Mouse (Mus musculus) embryonic facial prominence, embryonic 12.5 days (tissue): Measurements from ENCODE around the gene Tbr1. TPM values are rescaled to one million over a fixed set of nuclear protein-coding genes. Genes with fewer than 3 reads are reported as not detected.

Source experiments
- ATAC-seq: fragments of 200-750 bp; cut with Nextera tagmentation; 2 replicates; pipeline ENCODE4 v1.8.0; 2017; ENCODE audit not compliant: insufficient number of reproducible peaks, insufficient read depth, low FRiP score, low TSS enrichment
- H3K27ac ChIP-seq: fragments of 300-500 bp; sonication (generic); 2 replicates; pipeline ENCODE4 v1.5.1; 2016; ENCODE audit warnings: mild to moderate bottlenecking
- H3K27me3 ChIP-seq: fragments of 300-500 bp; sonication (generic); 2 replicates; pipeline ENCODE4 v1.6.1; 2016; ENCODE audit warnings: mild to moderate bottlenecking, moderate library complexity
- H3K36me3 ChIP-seq: fragments of 300-500 bp; sonication (generic); 2 replicates; pipeline ENCODE4 v1.6.1; 2016; ENCODE audit warnings: mild to moderate bottlenecking
- H3K4me1 ChIP-seq: fragments of 300-500 bp; sonication (generic); 2 replicates; pipeline ENCODE4 v1.6.1; 2016
- H3K4me2 ChIP-seq: fragments of 300-500 bp; sonication (generic); replicated peaks from 2 replicates; pipeline ENCODE4 v1.6.1; 2016; ENCODE audit warnings: mild to moderate bottlenecking, moderate library complexity
- H3K4me3 ChIP-seq: fragments of 300-500 bp; sonication (generic); 2 replicates; pipeline ENCODE4 v1.5.1; 2016; ENCODE audit warnings: mild to moderate bottlenecking
- H3K9ac ChIP-seq: fragments of 300-500 bp; sonication (generic); 2 replicates; pipeline ENCODE4 v1.6.1; 2016; ENCODE audit warnings: mild to moderate bottlenecking, moderate library complexity
- H3K9me3 ChIP-seq: fragments of 300-500 bp; sonication (generic); 2 replicates; pipeline ENCODE4 v1.6.1; 2016; ENCODE audit warnings: mild to moderate bottlenecking, moderate library complexity
- WGBS: fragments of 180-500 bp; shearing (Covaris S2); methylation state at CpG from one replicate; pipeline ENCODE4 v1.1.7; 2016; 5-methylcytosine and 5-hydroxymethylcytosine counted together
- polyA plus RNA-seq: library from polyadenylated mRNA; unstranded; fragments of >200 nt; fragmentation: Nextera tagmentation; extraction: Ambion mirVana; gene quantifications from 2 replicates; pipeline ENCODE4 v1.2.1, GENCODE M21; 2016

Gene Tbr1
- polyA plus RNA-seq, 1 experiment from 2014 or later = 0.26 TPM

- H3K4me1 ChIP-seq = peaks cover 18% of the 10 kb centered on the region
- H3K9me3 ChIP-seq = no peaks in the 10 kb centered on the region
- H3K4me2 ChIP-seq = peak overlapping the region; percentile 18
- no peak for ATAC-seq
- under 1% methylated on average over 39 of the region's 39 CpGs for WGBS
- no peak overlapping the region for H3K27ac ChIP-seq
- H3K36me3 ChIP-seq = no peaks in the 10 kb centered on the region
- H3K27me3 ChIP-seq = peaks cover 55% of the 10 kb centered on the region
- no peak overlapping the region for H3K4me3 ChIP-seq
- no peak overlapping the region for H3K9ac ChIP-seq
Observed at GRCm38 (mm10) chr2:61804841-61805540, 2.3 kb downstream of the Tbr1 start.

GRCm38 (mm10) chr2:61805541-61806345 is 3.0 kb downstream of the Tbr1 start:
- Histone ChIP-seq H3K4me3 (no peak overlapping the region), H3K36me3 (no peaks in the 10 kb centered on the region), H3K27ac (no peak overlapping the region), H3K4me1 (peaks cover 18% of the 10 kb centered on the region), H3K9ac (no peak overlapping the region), H3K27me3 (peaks cover 62% of the 10 kb centered on the region), H3K4me2 (peak overlapping the region; percentile 18), H3K9me3 (no peaks in the 10 kb centered on the region)
- ATAC-seq = no peak
- under 1% methylated on average over 39 of the region's 39 CpGs for WGBS

GRCm38 (mm10) chr2:61806346-61806825 is 3.7 kb downstream of the Tbr1 start:
- Histone ChIP-seq H3K4me2 (no peak overlapping the region), H3K27me3 (peaks cover 68% of the 10 kb centered on the region), H3K9me3 (no peaks in the 10 kb centered on the region), H3K36me3 (no peaks in the 10 kb centered on the region), H3K9ac (no peak overlapping the region), H3K4me3 (no peak overlapping the region), H3K4me1 (peaks cover 18% of the 10 kb centered on the region), H3K27ac (no peak overlapping the region)
- WGBS = 9% methylated on average over 3 of the region's 3 CpGs
- no peak for ATAC-seq

GRCm38 (mm10) chr2:61807151-61807550 is 4.4 kb downstream of the Tbr1 start:
- peaks cover 18% of the 10 kb centered on the region for H3K4me1 ChIP-seq
- no peak overlapping the region for H3K4me3 ChIP-seq
- H3K36me3 ChIP-seq = no peaks in the 10 kb centered on the region
- H3K27me3 ChIP-seq = peaks cover 68% of the 10 kb centered on the region
- no peak overlapping the region; the same call in 1 of the 2 replicates for H3K4me2 ChIP-seq
- 0 out of 2 replicates have a peak overlapping the region, but pooled peaks have one; percentile 15 for H3K9ac ChIP-seq
- under 1% methylated on average over 22 of the region's 22 CpGs for WGBS
- ATAC-seq = no peak
- H3K9me3 ChIP-seq = no peaks in the 10 kb centered on the region
- no peak overlapping the region for H3K27ac ChIP-seq

GRCm38 (mm10) chr2:61807781-61808180 is 5.1 kb downstream of the Tbr1 start:
- no peak for ATAC-seq
- Histone ChIP-seq H3K27ac (no peak overlapping the region), H3K4me1 (peaks cover 15% of the 10 kb centered on the region), H3K9ac (no peak overlapping the region), H3K27me3 (peaks cover 68% of the 10 kb centered on the region), H3K36me3 (no peaks in the 10 kb centered on the region), H3K9me3 (no peaks in the 10 kb centered on the region), H3K4me3 (no peak overlapping the region), H3K4me2 (no peak overlapping the region)
- WGBS = 14% methylated on average over 2 of the region's 2 CpGs

GRCm38 (mm10) chr2:61808776-61809175 is 6.0 kb downstream of the Tbr1 start:
- WGBS = 2% methylated on average over 6 of the region's 6 CpGs
- Histone ChIP-seq H3K4me2 (no peak overlapping the region), H3K9me3 (no peaks in the 10 kb centered on the region), H3K36me3 (no peaks in the 10 kb centered on the region), H3K4me3 (no peak overlapping the region), H3K4me1 (peaks cover 9% of the 10 kb centered on the region; the same call in 1 of the 2 replicates), H3K27ac (no peak overlapping the region), H3K27me3 (peaks cover 68% of the 10 kb centered on the region), H3K9ac (no peak overlapping the region)
- no peak for ATAC-seq

- Histone ChIP-seq H3K27me3 (peaks cover 67% of the 10 kb centered on the region), H3K4me2 (no peak overlapping the region), H3K4me3 (no peak overlapping the region), H3K27ac (no peak overlapping the region), H3K9me3 (no peaks in the 10 kb centered on the region), H3K9ac (no peak overlapping the region), H3K36me3 (no peaks in the 10 kb centered on the region), H3K4me1 (peaks cover 9% of the 10 kb centered on the region; the same call in 1 of the 2 replicates)
- no peak for ATAC-seq
- WGBS = 3% methylated on average over 1 of the region's 1 CpGs
Observed at GRCm38 (mm10) chr2:61809381-61809780, 6.7 kb downstream of the Tbr1 start.

- Histone ChIP-seq H3K27me3 (peaks cover 64% of the 10 kb centered on the region), H3K27ac (no peak overlapping the region), H3K4me3 (no peak overlapping the region), H3K4me1 (no peaks in the 10 kb centered on the region), H3K36me3 (no peaks in the 10 kb centered on the region), H3K9ac (no peak overlapping the region), H3K9me3 (no peaks in the 10 kb centered on the region), H3K4me2 (no peak overlapping the region)
- ATAC-seq = no peak
- 23% methylated on average over 4 of the region's 4 CpGs for WGBS
Observed at GRCm38 (mm10) chr2:61810751-61811150, 8.0 kb downstream of the Tbr1 start.

- Histone ChIP-seq H3K36me3 (no peaks in the 10 kb centered on the region), H3K4me2 (peak overlapping the region; percentile 93), H3K9me3 (no peaks in the 10 kb centered on the region), H3K9ac (no peak overlapping the region), H3K4me1 (no peaks in the 10 kb centered on the region), H3K27me3 (peaks cover 67% of the 10 kb centered on the region), H3K4me3 (peak overlapping the region; percentile 49), H3K27ac (no peak overlapping the region)
- no peak for ATAC-seq
- WGBS = 6% methylated on average over 8 of the region's 8 CpGs
Observed at GRCm38 (mm10) chr2:61811163-61811506, 8.4 kb downstream of the Tbr1 start.

GRCm38 (mm10) chr2:61811507-61812421 is 9.0 kb downstream of the Tbr1 start:
- Histone ChIP-seq H3K27me3 (peaks cover 67% of the 10 kb centered on the region), H3K27ac (no peak overlapping the region), H3K9ac (peak overlapping the region; percentile 60), H3K9me3 (no peaks in the 10 kb centered on the region), H3K36me3 (no peaks in the 10 kb centered on the region), H3K4me2 (peak overlapping the region; percentile 93), H3K4me3 (peak overlapping the region; percentile 49), H3K4me1 (no peaks in the 10 kb centered on the region)
- WGBS = under 1% methylated on average over 113 of the region's 121 CpGs
- peak; percentile 79 for ATAC-seq

- WGBS = 2% methylated on average over 12 of the region's 12 CpGs
- Histone ChIP-seq H3K4me1 (no peaks in the 10 kb centered on the region), H3K9ac (peak overlapping the region; percentile 60; the same call in 1 of the 2 replicates), H3K9me3 (no peaks in the 10 kb centered on the region), H3K27me3 (peaks cover 61% of the 10 kb centered on the region), H3K4me2 (peak overlapping the region; percentile 93), H3K27ac (no peak overlapping the region), H3K36me3 (no peaks in the 10 kb centered on the region), H3K4me3 (peak overlapping the region; percentile 49)
- no peak for ATAC-seq
Observed at GRCm38 (mm10) chr2:61812536-61812935, 9.8 kb downstream of the Tbr1 start.
